Mouse (Mus musculus) ES-CJ7 (cell line): ENCODE measurements around the gene Cdca7l.

Experiments used
- DNase-seq: peaks from one replicate; pipeline ENCODE4 v3.0.0; 2011; ENCODE audit warnings: low read depth, low spot score

Cdca7l gene

GRCm38 (mm10) chr12:117809327-117810017 lies 5.4 kb downstream of the Cdca7l start:
- DNase-seq = no peak

GRCm38 (mm10) chr12:117810074-117810473 lies 6.0 kb downstream of the Cdca7l start:
- DNase-seq = no peak

- DNase-seq = peak; percentile 17
These were observed 16.2 kb downstream of the Cdca7l start for GRCm38 (mm10) chr12:117820138-117820858.

- DNase-seq = peak; percentile 50
These were observed 16.8 kb downstream of the Cdca7l start for GRCm38 (mm10) chr12:117820859-117821221.

- no peak for DNase-seq
These were observed 17.3 kb downstream of the Cdca7l start for GRCm38 (mm10) chr12:117821394-117821793.

- DNase-seq = no peak
These were observed 24.3 kb downstream of the Cdca7l start for GRCm38 (mm10) chr12:117828350-117828749.

GRCm38 (mm10) chr12:117831351-117831961 lies 27.4 kb downstream of the Cdca7l start:
- DNase-seq = no peak

- DNase-seq = no peak
These were observed 28.1 kb downstream of the Cdca7l start for GRCm38 (mm10) chr12:117832190-117832589.

- DNase-seq = peak; percentile 17
These were observed 30.6 kb downstream of the Cdca7l start for GRCm38 (mm10) chr12:117834652-117835051.

- DNase-seq = no peak
These were observed 31.3 kb downstream of the Cdca7l start for GRCm38 (mm10) chr12:117835371-117835770.

- no peak for DNase-seq
These were observed 33.3 kb downstream of the Cdca7l start for GRCm38 (mm10) chr12:117837376-117837775.

- no peak for DNase-seq
These were observed 36.6 kb downstream of the Cdca7l start for GRCm38 (mm10) chr12:117840705-117841104.

GRCm38 (mm10) chr12:117842676-117843075 lies 38.6 kb downstream of the Cdca7l start:
- no peak for DNase-seq

GRCm38 (mm10) chr12:117843302-117844074 lies 39.4 kb downstream of the Cdca7l start:
- DNase-seq = peak; percentile 87

- DNase-seq = no peak
These were observed 40.0 kb downstream of the Cdca7l start for GRCm38 (mm10) chr12:117844075-117844408.

GRCm38 (mm10) chr12:117844917-117845316 lies 40.8 kb downstream of the Cdca7l start:
- DNase-seq = no peak

GRCm38 (mm10) chr12:117848621-117849020 lies 44.5 kb downstream of the Cdca7l start:
- DNase-seq = no peak

GRCm38 (mm10) chr12:117850472-117850871 lies 46.4 kb downstream of the Cdca7l start:
- peak; percentile 33 for DNase-seq

GRCm38 (mm10) chr12:117853316-117853715 lies 49.2 kb downstream of the Cdca7l start:
- DNase-seq = peak; percentile 46

GRCm38 (mm10) chr12:117857023-117857422 lies 52.9 kb downstream of the Cdca7l start:
- DNase-seq = no peak

GRCm38 (mm10) chr12:117857884-117858283 lies 53.8 kb downstream of the Cdca7l start:
- no peak for DNase-seq

GRCm38 (mm10) chr12:117860840-117861239 lies 56.8 kb downstream of the Cdca7l start:
- no peak for DNase-seq
